Mouse (Mus musculus) spleen, adult 2 months (tissue): ENCODE data around the gene Dcpp2. TPM values are rescaled to one million over a fixed set of nuclear protein-coding genes. Genes with fewer than 3 reads are reported as not detected.
"Not testable (repeated sequence)": the region's sequence is repeated elsewhere in the genome, so short reads cannot be mapped to it uniquely, and the experiment has no call there.

Source experiments
- DNase-seq, 2 experiments: peaks; one replicate each; pipeline versions ENCODE4 v3.0.0 to v3.0.0-alpha.2; 2012 to 2021; ENCODE audit warnings: low spot score in 2 of 2, low read depth in 1 of 2
- H3K27ac ChIP-seq: fragments of 200-500 bp; 2 replicates; pipeline ENCODE4 v1.5.1; 2012; ENCODE audit warnings: low read length, inconsistent platforms; ENCODE audit not compliant: insufficient read depth
- H3K27me3 ChIP-seq: fragments of 200-500 bp; 2 replicates; pipeline ENCODE4 v1.6.1; 2012; ENCODE audit warnings: mild to moderate bottlenecking, moderate library complexity, low read length, inconsistent platforms; ENCODE audit not compliant: control insufficient read depth, insufficient read depth
- H3K36me3 ChIP-seq: fragments of 200-500 bp; 2 replicates; pipeline ENCODE4 v1.6.1; 2012; ENCODE audit warnings: mild to moderate bottlenecking, low read length, inconsistent platforms; ENCODE audit not compliant: control insufficient read depth, insufficient read depth
- H3K4me1 ChIP-seq: fragments of 200-500 bp; 2 replicates; pipeline ENCODE4 v1.6.1; 2011; ENCODE audit warnings: inconsistent platforms; ENCODE audit not compliant: control insufficient read depth, insufficient read depth, insufficient read length
- H3K4me3 ChIP-seq: fragments of 200-500 bp; 2 replicates; pipeline ENCODE4 v1.5.1; 2011; ENCODE audit warnings: mild to moderate bottlenecking, inconsistent platforms; ENCODE audit not compliant: insufficient read depth, insufficient read length; ENCODE audit errors: extremely low read depth
- CTCF ChIP-seq: fragments of 200-500 bp; IDR thresholded peaks from 2 replicates; pipeline ENCODE4 v1.5.1; 2011; ENCODE audit warnings: mild to moderate bottlenecking, inconsistent platforms; ENCODE audit not compliant: insufficient read depth, insufficient read length, insufficient replicate concordance; ENCODE audit errors: extremely low read depth
- POLR2A ChIP-seq: fragments of 200-500 bp; IDR thresholded peaks from 2 replicates; pipeline ENCODE4 v1.6.1; 2011; ENCODE audit warnings: low read depth, low read length, inconsistent platforms
- WGBS: fragments of 180-500 bp; shearing (Covaris S2); methylation state at CpG from one replicate; pipeline ENCODE4 v1.1.7; 2018; 5-methylcytosine and 5-hydroxymethylcytosine counted together
- polyA plus RNA-seq: library from polyadenylated mRNA; depleted of rRNA; stranded (reverse); fragments of >200 nt; gene quantifications from 2 replicates; pipeline ENCODE4 v1.2.3, GENCODE M21; 2012; rRNA removed

The Dcpp2 gene
- polyA plus RNA-seq, 1 experiment, result not detected

GRCm38 (mm10) chr17:23925090-23925493, 44.4 kb downstream of the Dcpp2 start:
- Histone ChIP-seq H3K4me3 (peak overlapping the region; percentile 70), H3K36me3 (no peaks in the 10 kb centered on the region), H3K4me1 (peaks cover 3% of the 10 kb centered on the region), H3K27ac (peak overlapping the region; percentile 48), H3K27me3 (no peaks in the 10 kb centered on the region)
- no peak for TF ChIP-seq CTCF
- TF ChIP-seq POLR2A, result no peak; the same call in 1 of the 2 replicates
- DNase-seq, result peak in 1 of 2 experiments; percentile 12
- 1% methylated on average over 14 of the region's 14 CpGs for WGBS

- TF ChIP-seq POLR2A (no peak), CTCF (no peak)
- Histone ChIP-seq H3K36me3 (no peaks in the 10 kb centered on the region), H3K4me1 (no peaks in the 10 kb centered on the region), H3K27me3 (no peaks in the 10 kb centered on the region), H3K4me3 (no peak overlapping the region), H3K27ac (no peak overlapping the region)
- 52% methylated on average over 5 of the region's 5 CpGs for WGBS
- no peak for DNase-seq
These were observed 50.5 kb downstream of the Dcpp2 start for GRCm38 (mm10) chr17:23931157-23931556.

DNA sequence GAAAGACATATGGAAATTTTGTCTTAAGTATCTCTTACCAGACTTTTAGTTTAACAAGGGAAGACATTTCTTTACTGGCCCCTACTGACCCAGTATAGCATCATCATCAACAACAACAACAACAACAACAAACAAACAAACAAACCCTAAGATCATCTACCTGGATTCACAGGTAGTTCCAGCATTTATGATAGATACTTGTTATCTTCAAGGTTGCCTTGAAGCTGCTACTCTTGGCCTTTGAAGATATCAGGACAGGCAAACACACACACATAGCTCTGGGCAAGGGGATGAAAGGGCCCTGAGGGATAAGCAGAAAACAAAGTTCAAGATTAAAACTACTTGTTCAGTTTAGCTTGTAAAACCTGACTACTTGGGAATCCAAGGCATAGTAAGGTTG, 60.7 kb downstream of the Dcpp2 start, which contains the start of gene Sbp:
Gene Sbp (plus strand): TSS at position 301 of the 400 bp plus-strand sequence.
- H3K27me3 ChIP-seq, result no peaks in the 10 kb centered on the region
- H3K36me3 ChIP-seq, result no peaks in the 10 kb centered on the region
- H3K27ac ChIP-seq, result no peak within 1 kb of the TSS
- H3K4me1 ChIP-seq, result no peaks in the 10 kb centered on the region
- no peak for DNase-seq
- TF ChIP-seq CTCF, result no peak
- TF ChIP-seq POLR2A, result no peak
- H3K4me3 ChIP-seq, result no peak within 1 kb of the TSS

DNA sequence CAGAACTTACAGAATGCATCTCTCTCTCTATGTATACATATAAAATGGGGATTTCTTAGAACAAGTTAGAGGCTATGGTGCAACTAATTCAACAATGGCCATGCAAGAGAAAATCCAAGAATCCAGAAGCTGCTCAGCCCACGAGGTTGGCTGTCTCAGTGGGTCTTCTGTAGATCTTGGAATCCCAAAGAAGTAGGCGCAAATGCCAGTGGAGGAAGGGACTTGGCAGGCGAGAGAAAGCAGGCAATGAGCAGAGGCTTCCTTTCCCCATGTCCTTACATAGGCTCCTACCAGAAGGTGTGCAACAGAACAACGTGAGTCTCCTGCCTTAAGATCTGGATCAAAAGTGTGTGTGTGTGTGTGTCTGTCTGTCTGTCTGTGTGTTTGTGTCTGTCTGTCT, 66.8 kb downstream of the Dcpp2 start:
- H3K4me3 ChIP-seq, H3K36me3 ChIP-seq, H3K4me1 ChIP-seq, DNase-seq, H3K27ac ChIP-seq, H3K27me3 ChIP-seq: not testable (repeated sequence)
- WGBS, result 78% methylated on average over 4 of the region's 4 CpGs

DNA sequence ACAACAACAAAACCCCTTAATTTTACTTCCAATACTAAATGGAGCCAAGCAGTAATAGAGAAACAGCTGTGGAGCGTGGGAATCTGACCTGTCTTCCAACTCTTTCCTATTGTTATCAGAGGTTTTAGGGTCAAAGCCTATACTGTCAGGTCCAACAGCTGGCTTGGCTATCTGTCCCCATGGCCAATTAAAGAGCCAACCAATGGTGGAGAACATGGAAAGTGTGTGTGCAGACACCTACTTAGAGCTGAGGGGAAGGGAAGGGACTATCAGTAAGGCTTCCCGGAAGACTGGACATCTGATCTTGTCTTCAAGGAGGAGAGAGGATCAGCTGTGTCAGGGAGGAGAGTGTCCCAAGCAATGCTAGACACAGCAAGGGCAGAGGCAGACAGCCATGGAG, 68.4 kb downstream of the Dcpp2 start:
- H3K27ac ChIP-seq, result no peak overlapping the region
- TF ChIP-seq POLR2A (no peak), CTCF (no peak)
- 83% methylated on average over 2 of the region's 2 CpGs for WGBS
- no peak overlapping the region for H3K4me3 ChIP-seq
- no peaks in the 10 kb centered on the region for H3K27me3 ChIP-seq
- no peak for DNase-seq
- H3K4me1 ChIP-seq, result no peaks in the 10 kb centered on the region
- no peaks in the 10 kb centered on the region for H3K36me3 ChIP-seq

Other genes with a start within 250 kb of the Dcpp2 start
- gene Mmp25, start 235.6 kb upstream of the Dcpp2 start, polyA plus RNA-seq, result 1.3 and 2.0 TPM in 2 replicates
- gene Bicdl2, start 220.4 kb upstream of the Dcpp2 start, polyA plus RNA-seq, result 0.16 and 0.25 TPM in 2 replicates
- gene Hcfc1r1, start 207.3 kb upstream of the Dcpp2 start, polyA plus RNA-seq, result 75.0 and 90.8 TPM in 2 replicates
- gene Thoc6, start 207.0 kb upstream of the Dcpp2 start, polyA plus RNA-seq, result 24.8 and 31.1 TPM in 2 replicates
- 3.8 and 4.9 TPM in 2 replicates for gene Tnfrsf12a, start 203.4 kb upstream of the Dcpp2 start, polyA plus RNA-seq
- 0.18 and 0.32 TPM in 2 replicates for gene Cldn6, start 201.6 kb upstream of the Dcpp2 start, polyA plus RNA-seq
- 0.15 and 0.19 TPM in 2 replicates for gene Cldn9, start 196.9 kb upstream of the Dcpp2 start, polyA plus RNA-seq
- gene 1520401A03Rik, start 158.1 kb upstream of the Dcpp2 start, polyA plus RNA-seq, result not detected in 2 replicates
- gene Pkmyt1, start 154.5 kb upstream of the Dcpp2 start, polyA plus RNA-seq, result 48.3 and 74.8 TPM in 2 replicates
- gene Paqr4, start 140.0 kb upstream of the Dcpp2 start, polyA plus RNA-seq, result 13.8 and 22.0 TPM in 2 replicates
- 0.65 and 0.92 TPM in 2 replicates for gene Kremen2, start 135.0 kb upstream of the Dcpp2 start, polyA plus RNA-seq
- 17.4 and 21.2 TPM in 2 replicates for gene Flywch1, start 109.3 kb upstream of the Dcpp2 start, polyA plus RNA-seq
- 1.4 and 1.5 TPM in 2 replicates for gene Flywch2, start 94.8 kb upstream of the Dcpp2 start, polyA plus RNA-seq
- gene Srrm2, start 90.3 kb upstream of the Dcpp2 start, polyA plus RNA-seq, result 601 and 671 TPM in 2 replicates
- gene Elob, start 51.7 kb upstream of the Dcpp2 start, polyA plus RNA-seq, result 237 and 329 TPM in 2 replicates
- 0.08 and 0.09 TPM in 2 replicates for gene Prss33, start 44.8 kb upstream of the Dcpp2 start, polyA plus RNA-seq
- gene Prss32, start 37.0 kb upstream of the Dcpp2 start, polyA plus RNA-seq, result 0.14 TPM in 1 of 2 replicates, not detected in the other
- gene Prss41, start 36.7 kb upstream of the Dcpp2 start, polyA plus RNA-seq, result 0.18 and 0.32 TPM in 2 replicates
- not detected in 2 replicates for gene Prss21, start 12.8 kb upstream of the Dcpp2 start, polyA plus RNA-seq
- gene Dcpp1, start within 50 bp of the Dcpp2 start, polyA plus RNA-seq, result not detected in 2 replicates
- gene Dcpp3, start 36.6 kb downstream of the Dcpp2 start, polyA plus RNA-seq, result not detected in 2 replicates
- gene Sbp, start 60.8 kb downstream of the Dcpp2 start, polyA plus RNA-seq, result not detected in 2 replicates
- gene Sbpl, start 74.4 kb downstream of the Dcpp2 start, polyA plus RNA-seq, result not detected in 2 replicates
- gene Prss30, start 99.7 kb downstream of the Dcpp2 start, polyA plus RNA-seq, result 10.8 and 13.6 TPM in 2 replicates
- gene Prss22, start 117.2 kb downstream of the Dcpp2 start, polyA plus RNA-seq, result 0.06 TPM in 1 of 2 replicates, not detected in the other
- gene Prss27, start 157.3 kb downstream of the Dcpp2 start, polyA plus RNA-seq, result 0.07 TPM in 1 of 2 replicates, not detected in the other
- 14.7 and 24.3 TPM in 2 replicates for gene Kctd5, start 192.6 kb downstream of the Dcpp2 start, polyA plus RNA-seq